Mouse (Mus musculus): ENCODE data around the gene Uap1l1. TPM values are rescaled to one million over a fixed set of nuclear protein-coding genes. Genes with fewer than 3 reads are reported as not detected.
A peak's percentile ranks its signal among the peaks of the same experiment; 100 is the strongest.

Gene Uap1l1
- polyA plus RNA-seq, 1 experiment from 2014 or later: 4.4 TPM

DNA sequence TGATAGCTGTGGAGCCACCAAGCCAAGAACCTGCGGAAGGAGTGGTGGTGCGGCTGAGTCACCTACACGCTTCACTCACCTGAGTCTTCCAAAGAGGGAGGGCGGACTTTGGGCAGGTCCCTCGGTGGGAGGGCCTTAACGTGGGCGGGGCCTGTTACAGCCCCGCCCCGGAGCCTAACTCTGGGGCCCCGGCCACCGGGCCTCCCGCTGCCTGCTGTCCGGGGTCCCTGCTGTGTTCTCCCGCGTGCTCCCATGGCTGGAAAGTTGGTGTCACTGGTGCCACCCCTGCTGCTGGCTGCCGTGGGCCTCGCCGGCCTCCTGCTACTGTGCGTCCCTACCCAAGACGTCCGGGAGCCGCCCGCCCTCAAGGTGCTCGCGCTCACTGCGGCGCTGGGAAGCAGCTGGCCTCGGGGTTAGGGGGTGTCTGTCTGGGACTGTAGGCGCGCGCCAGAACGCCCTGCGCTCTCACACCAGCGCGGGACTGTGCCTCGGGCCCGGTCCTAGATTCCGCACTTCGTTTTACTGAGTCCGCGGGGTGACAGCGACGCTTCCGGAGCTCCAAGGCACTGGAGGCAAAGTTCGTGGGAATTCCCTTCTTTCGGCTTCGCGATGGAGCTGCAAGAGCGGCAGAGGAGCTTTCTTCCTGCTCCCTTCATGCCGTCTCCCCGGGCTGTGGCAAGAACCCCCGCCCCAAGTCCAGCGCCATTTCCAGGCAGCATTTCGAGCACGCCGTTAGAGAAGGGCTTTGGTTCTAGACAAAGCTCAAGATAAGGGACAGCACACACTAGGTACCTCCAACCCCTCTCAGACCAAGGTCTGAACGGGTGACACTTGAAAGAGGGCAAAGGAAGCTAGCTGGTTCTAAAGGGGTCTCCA, 30.5 kb upstream of the Uap1l1 start, which contains the start of gene Entpd2:
TSS of gene Entpd2 (plus strand) at position 154 of the 876 bp plus-strand sequence.
- Histone ChIP-seq H3K27ac (no peak within 1 kb of the TSS), H3K4me2 (replicated peaks) (peak within 1 kb of the TSS; percentile 58), H3K4me1 (replicated peaks) (peaks cover 19% of the 10 kb centered on the region), H3K36me3 (no peaks in the 10 kb centered on the region), H3K4me3 (replicated peaks) (peak within 1 kb of the TSS; percentile 32), H3K9me3 (no peaks in the 10 kb centered on the region), H3K27me3 (peaks cover 72% of the 10 kb centered on the region), H3K9ac (replicated peaks) (peak within 1 kb of the TSS; percentile 47; the same call in 1 of the 2 replicates)
- 2% methylated on average over 57 of the region's 57 CpGs for WGBS
- no peak for ATAC-seq

DNA sequence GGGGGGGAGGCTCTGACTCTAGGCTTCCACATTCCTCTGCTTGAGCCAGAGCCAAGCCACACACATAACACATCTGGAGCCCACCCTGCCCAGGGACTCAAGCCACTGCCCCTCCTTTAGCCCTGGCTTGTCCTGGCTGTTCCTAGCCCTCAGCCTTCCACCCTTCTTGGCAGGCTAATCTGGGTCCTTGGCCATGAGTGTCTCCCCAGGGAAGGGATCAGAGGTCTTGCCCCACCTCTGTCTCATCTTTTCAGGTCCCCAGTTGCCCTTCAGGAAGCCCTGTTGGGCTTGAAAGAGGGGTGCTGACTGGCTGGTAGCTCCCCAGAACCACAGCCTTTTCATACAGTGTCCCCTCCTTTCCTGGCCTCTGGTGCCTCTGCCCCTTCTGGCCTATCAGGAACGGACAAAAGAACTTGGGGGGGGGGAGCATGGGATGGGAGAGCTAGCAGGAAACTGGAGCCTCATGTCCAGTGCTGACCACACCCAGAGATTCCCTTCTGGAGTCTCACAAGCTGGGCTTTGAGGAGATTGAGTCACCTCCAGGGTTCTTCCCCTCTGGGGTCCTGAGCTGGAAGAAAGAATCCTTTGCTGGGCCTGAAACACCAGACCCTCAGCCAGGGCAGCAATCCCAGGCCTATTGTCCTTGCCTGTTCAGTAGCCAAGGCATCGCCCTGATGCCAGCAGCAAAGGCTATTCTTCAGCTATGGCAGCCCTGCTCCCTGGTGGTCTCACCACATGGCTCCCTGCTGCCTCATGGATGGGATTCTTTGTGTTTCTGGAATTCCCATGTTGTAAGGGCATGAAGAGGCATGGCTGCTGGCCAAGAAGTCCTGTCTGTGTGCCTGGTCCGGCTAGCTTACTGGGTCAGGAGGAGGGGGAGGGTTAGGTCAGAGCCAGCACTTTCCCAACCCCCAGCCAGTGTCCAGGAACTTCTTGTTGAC, 29.1 kb upstream of the Uap1l1 start:
- no peak overlapping the region for H3K27ac ChIP-seq
- 0 out of 2 replicates have a peak, but pooled peaks have one; percentile 15 for ATAC-seq
- WGBS: 26% methylated on average over 3 of the region's 3 CpGs

DNA sequence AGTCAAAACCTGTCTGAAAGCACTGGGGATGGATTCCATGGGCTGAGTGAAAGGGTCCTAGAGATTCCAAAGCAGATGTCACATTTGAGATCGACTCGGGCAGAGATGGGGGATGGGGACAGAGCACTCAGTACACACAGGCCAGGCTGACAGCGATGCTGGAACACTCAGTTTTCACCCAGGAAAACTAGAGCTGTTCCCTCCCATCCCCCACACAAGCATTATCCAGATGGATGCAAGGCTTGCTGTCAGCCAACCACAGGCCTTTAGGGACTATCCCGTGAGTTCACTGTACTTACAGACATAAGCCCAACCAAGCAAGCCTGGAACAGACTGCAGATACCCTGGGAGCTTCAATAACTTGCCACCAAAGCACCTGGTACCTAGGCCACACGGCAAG, 25.8 kb upstream of the Uap1l1 start:
- no peak for ATAC-seq
- Histone ChIP-seq H3K4me1 (replicated peaks) (peaks cover 10% of the 10 kb centered on the region), H3K4me3 (replicated peaks) (no peak overlapping the region), H3K27ac (no peak overlapping the region), H3K27me3 (peaks cover 26% of the 10 kb centered on the region), H3K4me2 (replicated peaks) (no peak overlapping the region), H3K36me3 (no peaks in the 10 kb centered on the region), H3K9ac (replicated peaks) (no peak overlapping the region), H3K9me3 (no peaks in the 10 kb centered on the region)
- 72% methylated on average over 5 of the region's 5 CpGs for WGBS

More for the DNA sequence above, 29.1 kb upstream of the Uap1l1 start:
- no peak overlapping the region for H3K4me3 ChIP-seq (replicated peaks)
- H3K9ac ChIP-seq (replicated peaks): no peak overlapping the region
- no peaks in the 10 kb centered on the region for H3K36me3 ChIP-seq
- peaks cover 59% of the 10 kb centered on the region for H3K27me3 ChIP-seq
- no peaks in the 10 kb centered on the region for H3K9me3 ChIP-seq
- H3K4me2 ChIP-seq (replicated peaks): no peak overlapping the region
- peaks cover 13% of the 10 kb centered on the region for H3K4me1 ChIP-seq (replicated peaks)

DNA sequence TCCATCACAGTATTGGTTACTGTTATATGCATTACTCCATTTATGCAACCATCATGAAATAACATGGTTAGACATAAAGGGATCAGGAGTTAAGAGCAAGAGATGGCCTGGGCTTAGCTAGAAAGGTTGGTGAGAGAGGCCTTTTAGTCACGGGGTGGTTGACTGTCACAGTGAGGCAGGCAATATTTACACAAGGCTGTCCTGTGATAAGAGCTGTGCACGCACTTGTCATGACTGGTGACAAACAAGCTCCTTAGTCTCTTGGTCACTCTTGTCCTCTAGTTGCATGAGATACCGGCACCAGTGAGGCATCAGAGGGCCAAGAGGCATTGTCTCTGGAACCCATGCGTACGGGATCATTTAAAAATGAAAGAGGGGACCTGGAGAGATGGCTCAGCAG, 19.0 kb upstream of the Uap1l1 start:
- Histone ChIP-seq H3K27ac (no peak overlapping the region), H3K27me3 (0 out of 2 replicates have a peak, but pooled peaks cover 3% of the 10 kb centered on the region), H3K9ac (replicated peaks) (no peak overlapping the region), H3K36me3 (no peaks in the 10 kb centered on the region), H3K4me2 (replicated peaks) (no peak overlapping the region), H3K4me1 (replicated peaks) (no peaks in the 10 kb centered on the region), H3K9me3 (no peaks in the 10 kb centered on the region), H3K4me3 (replicated peaks) (no peak overlapping the region)
- WGBS: 83% methylated on average over 5 of the region's 5 CpGs
- no peak for ATAC-seq

DNA sequence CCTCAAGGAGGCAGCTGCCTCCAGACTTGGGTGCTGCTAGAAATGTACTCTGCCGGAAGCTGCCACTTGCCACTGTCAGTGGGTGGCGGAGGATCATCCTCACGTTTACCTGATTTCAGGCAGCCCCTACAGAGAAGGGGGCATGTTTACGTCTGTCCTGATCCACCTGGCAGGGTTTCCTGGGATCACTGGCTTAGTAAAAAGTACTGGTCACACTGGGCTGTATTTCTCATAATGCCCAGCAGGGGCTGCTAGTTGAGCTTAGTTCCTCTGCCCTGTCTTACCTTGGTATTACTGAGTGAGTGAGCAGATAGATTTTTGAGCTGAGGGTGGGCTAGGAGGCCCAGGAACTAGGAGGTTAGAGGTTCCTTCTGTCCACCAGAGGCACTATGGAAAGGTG, 11.1 kb upstream of the Uap1l1 start:
- WGBS: 59% methylated on average over 4 of the region's 4 CpGs
- H3K27me3 ChIP-seq: peaks cover 11% of the 10 kb centered on the region; the same call in 1 of the 2 replicates
- peaks cover 27% of the 10 kb centered on the region for H3K4me1 ChIP-seq (replicated peaks)
- no peak for ATAC-seq
- peaks cover 26% of the 10 kb centered on the region; the same call in 1 of the 2 replicates for H3K36me3 ChIP-seq
- no peak overlapping the region for H3K27ac ChIP-seq
- no peak overlapping the region for H3K4me3 ChIP-seq (replicated peaks)
- no peak overlapping the region for H3K4me2 ChIP-seq (replicated peaks)
- H3K9ac ChIP-seq (replicated peaks): no peak overlapping the region
- H3K9me3 ChIP-seq: no peaks in the 10 kb centered on the region

DNA sequence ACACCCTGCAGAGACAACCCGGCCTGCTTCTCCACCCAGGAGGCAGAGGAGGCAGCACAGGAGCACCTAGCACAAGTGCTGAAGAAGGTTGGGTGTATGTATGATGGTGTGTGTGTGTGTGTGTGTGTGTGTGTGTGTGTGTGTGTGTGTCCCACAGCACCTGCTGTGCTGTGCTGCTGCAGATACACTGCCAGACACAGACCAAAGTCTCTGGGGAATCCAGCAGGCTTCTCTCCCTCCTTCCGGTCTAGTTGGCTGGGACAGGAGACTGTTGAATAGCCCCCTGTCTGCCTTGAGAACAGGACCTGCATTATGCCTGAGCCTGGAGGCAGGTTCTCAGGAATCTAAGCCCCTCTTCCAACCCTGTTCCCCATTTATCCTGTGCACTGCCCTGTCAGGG, 7.9 kb upstream of the Uap1l1 start:
- H3K9me3 ChIP-seq: no peaks in the 10 kb centered on the region
- H3K27ac ChIP-seq: no peak overlapping the region
- ATAC-seq: no peak
- H3K36me3 ChIP-seq: peaks cover 25% of the 10 kb centered on the region; the same call in 1 of the 2 replicates
- peaks cover 28% of the 10 kb centered on the region for H3K4me1 ChIP-seq (replicated peaks)
- peaks cover 18% of the 10 kb centered on the region for H3K27me3 ChIP-seq
- peak overlapping the region; percentile 74 for H3K9ac ChIP-seq (replicated peaks)
- H3K4me2 ChIP-seq (replicated peaks): peak overlapping the region; percentile 98
- WGBS: 12% methylated on average over 1 of the region's 2 CpGs
- H3K4me3 ChIP-seq (replicated peaks): peak overlapping the region; percentile 70

DNA sequence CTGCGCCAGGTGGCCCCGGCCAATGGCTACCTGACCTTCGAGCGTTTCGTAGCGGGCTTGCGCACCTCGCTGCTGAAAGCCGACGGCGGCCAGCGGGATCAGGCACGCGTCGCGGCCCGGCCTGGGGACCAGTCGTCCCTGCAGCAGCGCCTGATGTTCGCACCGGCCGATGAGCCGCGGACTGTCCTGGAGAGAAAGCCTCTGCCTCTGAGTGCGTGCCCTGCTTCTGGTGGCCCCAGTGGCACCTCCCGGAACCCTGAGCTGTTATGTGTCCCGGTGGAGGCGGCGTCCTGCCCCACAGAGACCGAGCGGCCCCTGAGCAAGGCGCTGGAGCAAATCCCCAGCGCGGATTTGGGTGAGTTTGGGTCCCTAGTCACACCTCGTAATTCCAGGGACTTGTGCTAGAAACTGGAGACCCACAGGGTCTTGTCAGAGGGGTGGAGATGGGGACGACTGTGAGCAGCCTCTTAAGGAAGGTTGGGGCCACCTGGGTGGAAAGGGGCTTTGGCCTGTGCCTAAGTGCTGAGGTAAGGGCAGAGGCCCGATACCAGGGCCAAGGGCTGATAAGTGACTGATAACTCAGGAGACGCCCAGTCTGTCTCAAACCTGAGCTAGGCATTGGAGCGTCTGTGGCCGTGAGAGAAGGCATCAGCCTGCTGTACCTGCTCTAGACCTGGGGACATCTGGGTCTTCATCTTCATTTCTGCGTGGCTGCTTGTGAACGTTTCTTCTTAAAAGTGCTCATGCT, 7.3 kb upstream of the Uap1l1 start:
- H3K4me2 ChIP-seq (replicated peaks): peak overlapping the region; percentile 98
- 2% methylated on average over 42 of the region's 42 CpGs for WGBS
- no peaks in the 10 kb centered on the region for H3K9me3 ChIP-seq
- no peak overlapping the region for H3K27ac ChIP-seq
- H3K4me1 ChIP-seq (replicated peaks): peaks cover 28% of the 10 kb centered on the region
- H3K27me3 ChIP-seq: peaks cover 23% of the 10 kb centered on the region
- peak overlapping the region; percentile 70 for H3K4me3 ChIP-seq (replicated peaks)
- peak overlapping the region; percentile 74 for H3K9ac ChIP-seq (replicated peaks)
- peaks cover 19% of the 10 kb centered on the region; the same call in 1 of the 2 replicates for H3K36me3 ChIP-seq
- peak; percentile 24 for ATAC-seq

DNA sequence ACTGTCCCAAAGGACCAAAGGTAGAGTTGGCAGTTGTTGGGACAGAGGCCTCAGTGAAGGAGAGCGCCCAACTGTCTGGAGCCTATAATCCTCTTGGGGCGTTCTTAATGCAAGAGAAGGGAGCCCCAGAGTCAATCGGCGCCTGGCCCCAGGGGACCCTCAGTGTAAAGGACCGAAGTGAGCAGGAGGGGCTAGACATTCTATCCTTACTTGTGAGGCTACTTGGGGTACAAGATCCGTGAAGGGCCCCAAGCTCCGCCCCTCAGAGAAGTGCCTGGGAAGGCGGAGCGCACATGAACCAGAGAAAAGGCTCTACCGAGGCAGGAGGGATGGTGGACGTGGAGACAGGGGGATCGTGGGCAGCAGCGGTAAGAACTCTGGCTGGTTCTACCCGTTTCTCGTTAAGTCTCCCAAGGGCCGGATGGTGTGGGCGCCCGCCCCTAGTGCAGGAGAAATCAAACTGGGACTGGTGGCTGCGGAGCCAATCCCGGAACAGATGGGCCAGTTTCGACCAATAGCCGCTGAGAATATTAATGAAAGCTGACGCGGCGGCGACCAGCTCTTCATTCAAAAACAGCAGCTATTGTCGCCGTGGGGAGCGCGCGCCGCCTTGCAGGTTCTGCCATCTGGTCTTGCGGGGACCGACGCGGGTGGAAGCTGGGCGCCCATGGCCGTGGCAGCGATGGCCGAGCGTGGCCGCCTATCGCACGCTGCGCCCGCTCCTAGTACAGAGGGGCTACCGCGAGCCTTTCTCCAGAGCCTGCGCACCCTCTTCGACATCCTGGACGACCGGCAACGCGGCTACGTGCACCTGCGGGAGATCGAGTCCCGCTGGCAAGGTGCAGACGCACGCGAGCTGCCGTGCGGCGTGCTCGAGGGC, 6.5 kb upstream of the Uap1l1 start, which contains the start of gene Sapcd2:
TSS of gene Sapcd2 (plus strand) at position 558 of the 880 bp plus-strand sequence.
- H3K27ac ChIP-seq: peak within 1 kb of the TSS; percentile 82
- peak within 1 kb of the TSS; percentile 74 for H3K9ac ChIP-seq (replicated peaks)
- peaks cover 26% of the 10 kb centered on the region for H3K27me3 ChIP-seq
- H3K4me3 ChIP-seq (replicated peaks): peak within 1 kb of the TSS; percentile 70
- peak; percentile 95 for ATAC-seq
- peaks cover 28% of the 10 kb centered on the region for H3K4me1 ChIP-seq (replicated peaks)
- H3K9me3 ChIP-seq: no peaks in the 10 kb centered on the region
- 1% methylated on average over 65 of the region's 65 CpGs for WGBS
- H3K36me3 ChIP-seq: peaks cover 12% of the 10 kb centered on the region; the same call in 1 of the 2 replicates
- peak within 1 kb of the TSS; percentile 98 for H3K4me2 ChIP-seq (replicated peaks)

DNA sequence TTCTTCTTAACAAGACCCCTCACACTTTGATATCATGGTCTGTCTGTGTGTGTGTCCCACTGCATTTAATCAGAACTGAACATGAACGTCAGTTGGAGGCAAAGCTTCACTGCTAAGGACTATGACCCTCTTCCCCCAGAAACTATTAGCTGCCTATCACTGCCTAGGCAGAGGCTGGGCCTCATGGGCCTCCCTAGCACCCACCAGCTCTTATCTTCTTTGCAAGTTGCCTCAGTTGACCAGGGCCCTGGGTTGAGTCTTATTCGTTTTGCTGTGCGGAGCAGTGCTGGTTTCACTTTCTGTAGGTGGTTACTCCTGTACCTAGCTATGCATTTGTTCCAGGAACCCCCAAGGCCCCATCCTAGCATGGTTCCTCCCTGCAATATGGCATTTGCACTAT, 4.5 kb upstream of the Uap1l1 start:
- H3K27me3 ChIP-seq: peaks cover 45% of the 10 kb centered on the region
- H3K9me3 ChIP-seq: no peaks in the 10 kb centered on the region
- 0 out of 2 replicates have a peak, but pooled peaks cover under 1% of the 10 kb centered on the region for H3K36me3 ChIP-seq
- H3K9ac ChIP-seq (replicated peaks): no peak overlapping the region
- H3K4me3 ChIP-seq (replicated peaks): no peak overlapping the region
- ATAC-seq: no peak
- no peak overlapping the region for H3K4me2 ChIP-seq (replicated peaks)
- peaks cover 34% of the 10 kb centered on the region for H3K4me1 ChIP-seq (replicated peaks)
- WGBS: 89% methylated on average over 3 of the region's 3 CpGs
- H3K27ac ChIP-seq: no peak overlapping the region

DNA sequence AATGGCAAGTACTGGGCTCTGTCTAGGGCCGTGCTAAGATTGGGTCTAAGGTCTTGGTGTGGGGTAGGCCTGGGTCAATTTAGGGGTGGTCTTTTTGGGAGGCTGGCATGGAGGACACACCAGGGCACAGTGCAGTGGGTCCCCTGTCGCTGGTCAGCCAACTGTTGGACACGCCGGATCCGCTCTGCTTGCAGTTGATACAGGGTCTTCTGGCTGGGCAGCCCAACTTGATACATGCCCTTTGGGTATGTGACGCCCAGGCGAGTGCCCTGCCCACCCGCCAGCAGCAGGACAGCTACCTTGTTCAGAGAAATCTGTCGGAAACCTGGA, 756 bp downstream of the Uap1l1 start:
- peaks cover 11% of the 10 kb centered on the region for H3K4me1 ChIP-seq (replicated peaks)
- H3K4me2 ChIP-seq (replicated peaks): peak overlapping the region; percentile 96
- peak overlapping the region; percentile 54 for H3K4me3 ChIP-seq (replicated peaks)
- peaks cover 52% of the 10 kb centered on the region for H3K27me3 ChIP-seq
- H3K9ac ChIP-seq (replicated peaks): peak overlapping the region; percentile 67; the same call in 1 of the 2 replicates
- H3K27ac ChIP-seq: no peak overlapping the region
- peak; percentile 45 for ATAC-seq
- H3K36me3 ChIP-seq: no peaks in the 10 kb centered on the region
- H3K9me3 ChIP-seq: no peaks in the 10 kb centered on the region
- WGBS: 32% methylated on average over 9 of the region's 9 CpGs
